Mouse (Mus musculus) mouse embryonic stem cell (cell line): ENCODE measurements at regions not wholly inside any gene's neighbourhood (a gene's known extent, or its start where the extent isn't known, plus 50 kb on each side); places are given as distances from the start of the nearest gene placed in this dataset.

Experiments used
- in situ Hi-C, 2 experiments: fragments of 300-500 bp; cut with MboI; formaldehyde crosslinking; loops; 1 replicate in 1 of 2; 3 replicates in 1 of 2; pipeline ENCODE4 v1.14.3; 2019 to 2020; ENCODE audit warnings: low sequenced_read_pairs in 2 of 2, low pct_unique_long_range_greater_than_20kb in 1 of 2, mixed read lengths in 1 of 2; ENCODE audit not compliant: unreplicated experiment in 1 of 2

- in situ Hi-C loops: no loop called here
Observed at GRCm38 (mm10) chr1:185779604-185780003, 325.0 kb downstream of the Slc30a10 start.

- in situ Hi-C loops: no loop called here
Observed at GRCm38 (mm10) chr1:185802156-185802555, 315.0 kb downstream of the Lyplal1 start.

GRCm38 (mm10) chr1:185814901-185815300, 302.2 kb downstream of the Lyplal1 start:
- in situ Hi-C loops: no loop called here

GRCm38 (mm10) chr1:185819044-185819443, 298.1 kb downstream of the Lyplal1 start:
- in situ Hi-C loops: no loop called here

GRCm38 (mm10) chr1:185822241-185822640, 294.9 kb downstream of the Lyplal1 start:
- in situ Hi-C loops: no loop called here

- in situ Hi-C loops: no loop called here
Observed at GRCm38 (mm10) chr1:185823226-185823625, 293.9 kb downstream of the Lyplal1 start.

GRCm38 (mm10) chr1:185823956-185824355, 293.2 kb downstream of the Lyplal1 start:
- in situ Hi-C loops: no loop called here

- in situ Hi-C loops: no loop called here
Observed at GRCm38 (mm10) chr1:185827986-185828385, 289.1 kb downstream of the Lyplal1 start.

- in situ Hi-C loops: no loop called here
Observed at GRCm38 (mm10) chr1:185828486-185828885, 288.6 kb downstream of the Lyplal1 start.

- in situ Hi-C loops: no loop called here
Observed at GRCm38 (mm10) chr1:185832059-185832458, 285.1 kb downstream of the Lyplal1 start.

GRCm38 (mm10) chr1:185834171-185834570, 282.9 kb downstream of the Lyplal1 start:
- in situ Hi-C loops: no loop called here

- in situ Hi-C loops: no loop called here
Observed at GRCm38 (mm10) chr1:185836632-185837281, 280.4 kb downstream of the Lyplal1 start.

- in situ Hi-C loops: no loop called here
Observed at GRCm38 (mm10) chr1:185842481-185842880, 274.6 kb downstream of the Lyplal1 start.

- in situ Hi-C loops: no loop called here
Observed at GRCm38 (mm10) chr1:185847161-185847560, 269.9 kb downstream of the Lyplal1 start.

- in situ Hi-C loops: no loop called here
Observed at GRCm38 (mm10) chr1:185850590-185850989, 266.5 kb downstream of the Lyplal1 start.

- in situ Hi-C loops: no loop called here
Observed at GRCm38 (mm10) chr1:185851262-185851893, 265.7 kb downstream of the Lyplal1 start.

GRCm38 (mm10) chr1:185861692-185862091, 255.4 kb downstream of the Lyplal1 start:
- in situ Hi-C loops: no loop called here

GRCm38 (mm10) chr1:185865945-185866344, 251.2 kb downstream of the Lyplal1 start:
- in situ Hi-C loops: no loop called here

GRCm38 (mm10) chr1:185866612-185867011, 250.5 kb downstream of the Lyplal1 start:
- in situ Hi-C loops: no loop called here

- in situ Hi-C loops: no loop called here
Observed at GRCm38 (mm10) chr1:185867018-185867417, 250.1 kb downstream of the Lyplal1 start.
